Mouse (Mus musculus): Measurements from ENCODE around the gene Cenpx.
A peak's percentile ranks its signal among the peaks of the same experiment; 100 is the strongest.
"Not testable (repeated sequence)": the region's sequence is repeated elsewhere in the genome, so short reads cannot be mapped to it uniquely, and the experiment has no call there.

Gene Cenpx

GRCm38 (mm10) chr11:120695641-120696040 lies 17.9 kb downstream of the Cenpx start:
- no peak for DNase-seq (ENCODE audit: low read depth)

GRCm38 (mm10) chr11:120695184-120695583 lies 18.4 kb downstream of the Cenpx start:
- no peak for DNase-seq (ENCODE audit: low read depth)

- DNase-seq (ENCODE audit: low read depth), result no peak
These were observed 20.1 kb downstream of the Cenpx start for GRCm38 (mm10) chr11:120693461-120693860.

GRCm38 (mm10) chr11:120692471-120693011 lies 21.0 kb downstream of the Cenpx start:
- DNase-seq (ENCODE audit: low read depth), result no peak

- no peak for DNase-seq (ENCODE audit: low read depth)
These were observed 24.2 kb downstream of the Cenpx start for GRCm38 (mm10) chr11:120689365-120689764.

GRCm38 (mm10) chr11:120686650-120687272 lies 26.8 kb downstream of the Cenpx start:
- DNase-seq (ENCODE audit: low read depth), result no peak

GRCm38 (mm10) chr11:120684660-120685059 lies 28.9 kb downstream of the Cenpx start:
- DNase-seq (ENCODE audit: low read depth), result no peak

- DNase-seq (ENCODE audit: low read depth), result no peak
These were observed 29.5 kb downstream of the Cenpx start for GRCm38 (mm10) chr11:120684086-120684485.

- no peak for DNase-seq (ENCODE audit: low read depth)
These were observed 30.0 kb downstream of the Cenpx start for GRCm38 (mm10) chr11:120683536-120683935.

- peak; percentile 86 for DNase-seq (ENCODE audit: low read depth)
These were observed 30.9 kb downstream of the Cenpx start for GRCm38 (mm10) chr11:120682683-120683082.

- peak; percentile 66 for DNase-seq (ENCODE audit: low read depth)
These were observed 33.6 kb downstream of the Cenpx start for GRCm38 (mm10) chr11:120679909-120680308.

GRCm38 (mm10) chr11:120676951-120677350 lies 36.6 kb downstream of the Cenpx start:
- peak; percentile 76 for DNase-seq (ENCODE audit: low read depth)

GRCm38 (mm10) chr11:120675875-120676274 lies 37.7 kb downstream of the Cenpx start:
- DNase-seq (ENCODE audit: low read depth), result not testable (repeated sequence)

- DNase-seq (ENCODE audit: low read depth), result no peak
These were observed 39.9 kb downstream of the Cenpx start for GRCm38 (mm10) chr11:120673594-120674122.

GRCm38 (mm10) chr11:120672687-120673593 lies 40.6 kb downstream of the Cenpx start, which contains the start of gene Aspscr1:
Gene Aspscr1, plus strand, starts transcription at chr11:120672973.
- DNase-seq (ENCODE audit: low read depth), result peak; percentile 96

GRCm38 (mm10) chr11:120666617-120667016 lies 46.9 kb downstream of the Cenpx start:
- no peak for DNase-seq (ENCODE audit: low read depth)

- no peak for DNase-seq (ENCODE audit: low read depth)
These were observed 48.1 kb downstream of the Cenpx start for GRCm38 (mm10) chr11:120665406-120665805.

GRCm38 (mm10) chr11:120663714-120664113 lies 49.8 kb downstream of the Cenpx start:
- no peak for DNase-seq (ENCODE audit: low read depth)

GRCm38 (mm10) chr11:120662759-120663158 lies 50.8 kb downstream of the Cenpx start:
- DNase-seq (ENCODE audit: low read depth), result no peak

- no peak for DNase-seq (ENCODE audit: low read depth)
These were observed 52.5 kb downstream of the Cenpx start, which contains the start of gene Notum for GRCm38 (mm10) chr11:120661076-120661460. Gene Notum, minus strand, starts transcription at chr11:120661175.
